Mouse (Mus musculus): ENCODE data around the gene Tns2. TPM values are rescaled to one million over a fixed set of nuclear protein-coding genes. Genes with fewer than 3 reads are reported as not detected.

Gene Tns2
- polyA plus RNA-seq, 1 experiment from 2014 or later: 32.5 TPM

- Histone ChIP-seq H3K4me1 (peaks cover 38% of the 10 kb centered on the region), H3K36me3 (peaks cover 99% of the 10 kb centered on the region), H3K4me3 (no peak overlapping the region), H3K9me3 (no peaks in the 10 kb centered on the region), H3K9ac (no peak overlapping the region), H3K27me3 (replicated peaks) (0 out of 2 replicates have a peak, but pooled peaks cover 1% of the 10 kb centered on the region), H3K27ac (replicated peaks) (no peak overlapping the region), H3K4me2 (no peak overlapping the region)
- ATAC-seq (ENCODE audit: extremely low read depth, insufficient number of reproducible peaks, low FRiP score, low TSS enrichment): no peak
- 76% methylated on average over 6 of the region's 6 CpGs for WGBS
These were observed 12.0 kb downstream of the Tns2 start for GRCm38 (mm10) chr15:102112181-102112580.

GRCm38 (mm10) chr15:102112827-102113226 lies 12.6 kb downstream of the Tns2 start:
- H3K4me3 ChIP-seq: no peak overlapping the region
- peaks cover 99% of the 10 kb centered on the region for H3K36me3 ChIP-seq
- H3K9ac ChIP-seq: no peak overlapping the region
- no peaks in the 10 kb centered on the region for H3K9me3 ChIP-seq
- peaks cover 33% of the 10 kb centered on the region for H3K4me1 ChIP-seq
- no peak overlapping the region for H3K4me2 ChIP-seq
- no peaks in the 10 kb centered on the region for H3K27me3 ChIP-seq (replicated peaks)
- no peak overlapping the region for H3K27ac ChIP-seq (replicated peaks)
- no peak for ATAC-seq (ENCODE audit: extremely low read depth, insufficient number of reproducible peaks, low FRiP score, low TSS enrichment)
- 71% methylated on average over 8 of the region's 8 CpGs for WGBS

- no peak for ATAC-seq (ENCODE audit: extremely low read depth, insufficient number of reproducible peaks, low FRiP score, low TSS enrichment)
- Histone ChIP-seq H3K4me2 (no peak overlapping the region), H3K27me3 (replicated peaks) (no peaks in the 10 kb centered on the region), H3K4me1 (peaks cover 28% of the 10 kb centered on the region), H3K4me3 (no peak overlapping the region), H3K36me3 (peaks cover 99% of the 10 kb centered on the region), H3K9me3 (no peaks in the 10 kb centered on the region), H3K27ac (replicated peaks) (no peak overlapping the region), H3K9ac (no peak overlapping the region)
- 78% methylated on average over 4 of the region's 4 CpGs for WGBS
These were observed 13.5 kb downstream of the Tns2 start for GRCm38 (mm10) chr15:102113674-102114073.

- H3K9ac ChIP-seq: no peak overlapping the region
- H3K36me3 ChIP-seq: peaks cover 100% of the 10 kb centered on the region
- 77% methylated on average over 7 of the region's 7 CpGs for WGBS
- H3K9me3 ChIP-seq: no peaks in the 10 kb centered on the region
- ATAC-seq (ENCODE audit: extremely low read depth, insufficient number of reproducible peaks, low FRiP score, low TSS enrichment): no peak
- H3K4me1 ChIP-seq: peaks cover 23% of the 10 kb centered on the region
- H3K27me3 ChIP-seq (replicated peaks): no peaks in the 10 kb centered on the region
- H3K4me3 ChIP-seq: no peak overlapping the region
- H3K27ac ChIP-seq (replicated peaks): no peak overlapping the region
- H3K4me2 ChIP-seq: no peak overlapping the region
These were observed 14.5 kb downstream of the Tns2 start for GRCm38 (mm10) chr15:102114651-102115260.

- H3K9ac ChIP-seq: no peak overlapping the region
- 68% methylated on average over 9 of the region's 9 CpGs for WGBS
- H3K27me3 ChIP-seq (replicated peaks): no peaks in the 10 kb centered on the region
- H3K36me3 ChIP-seq: peaks cover 98% of the 10 kb centered on the region
- ATAC-seq (ENCODE audit: extremely low read depth, insufficient number of reproducible peaks, low FRiP score, low TSS enrichment): no peak
- peaks cover 20% of the 10 kb centered on the region; the same call in 1 of the 2 replicates for H3K4me1 ChIP-seq
- H3K4me3 ChIP-seq: no peak overlapping the region
- H3K27ac ChIP-seq (replicated peaks): no peak overlapping the region
- no peak overlapping the region for H3K4me2 ChIP-seq
- H3K9me3 ChIP-seq: no peaks in the 10 kb centered on the region
These were observed 15.6 kb downstream of the Tns2 start for GRCm38 (mm10) chr15:102115731-102116231.

- peaks cover 98% of the 10 kb centered on the region for H3K36me3 ChIP-seq
These were observed 16.7 kb downstream of the Tns2 start for GRCm38 (mm10) chr15:102116753-102117415.

GRCm38 (mm10) chr15:102117461-102118443 lies 17.5 kb downstream of the Tns2 start:
- no peaks in the 10 kb centered on the region for H3K9me3 ChIP-seq
- 62% methylated on average over 19 of the region's 19 CpGs for WGBS
- no peaks in the 10 kb centered on the region for H3K27me3 ChIP-seq (replicated peaks)
- peak overlapping the region; percentile 10 for H3K27ac ChIP-seq (replicated peaks)
- peaks cover 97% of the 10 kb centered on the region for H3K36me3 ChIP-seq
- no peak overlapping the region for H3K4me3 ChIP-seq
- H3K9ac ChIP-seq: no peak overlapping the region; the same call in 1 of the 2 replicates
- no peak for ATAC-seq (ENCODE audit: extremely low read depth, insufficient number of reproducible peaks, low FRiP score, low TSS enrichment)
- H3K4me1 ChIP-seq: peaks cover 20% of the 10 kb centered on the region; the same call in 1 of the 2 replicates
- H3K4me2 ChIP-seq: no peak overlapping the region

More at GRCm38 (mm10) chr15:102116753-102117415, 16.7 kb downstream of the Tns2 start:
- Histone ChIP-seq H3K4me1 (peaks cover 20% of the 10 kb centered on the region; the same call in 1 of the 2 replicates), H3K4me2 (no peak overlapping the region), H3K9ac (0 out of 2 replicates have a peak overlapping the region, but pooled peaks have one; percentile 10), H3K27me3 (replicated peaks) (no peaks in the 10 kb centered on the region), H3K4me3 (no peak overlapping the region), H3K9me3 (no peaks in the 10 kb centered on the region), H3K27ac (replicated peaks) (peak overlapping the region; percentile 10)
- 71% methylated on average over 11 of the region's 11 CpGs for WGBS
- no peak for ATAC-seq (ENCODE audit: extremely low read depth, insufficient number of reproducible peaks, low FRiP score, low TSS enrichment)

- Histone ChIP-seq H3K4me3 (no peak overlapping the region), H3K9ac (no peak overlapping the region), H3K27ac (replicated peaks) (no peak overlapping the region), H3K36me3 (peaks cover 91% of the 10 kb centered on the region), H3K9me3 (no peaks in the 10 kb centered on the region), H3K4me2 (no peak overlapping the region), H3K4me1 (peaks cover 20% of the 10 kb centered on the region; the same call in 1 of the 2 replicates), H3K27me3 (replicated peaks) (no peaks in the 10 kb centered on the region)
- ATAC-seq (ENCODE audit: extremely low read depth, insufficient number of reproducible peaks, low FRiP score, low TSS enrichment): no peak
- WGBS: 87% methylated on average over 4 of the region's 4 CpGs
These were observed 18.4 kb downstream of the Tns2 start for GRCm38 (mm10) chr15:102118591-102118990.

- no peaks in the 10 kb centered on the region for H3K9me3 ChIP-seq
- no peak for ATAC-seq (ENCODE audit: extremely low read depth, insufficient number of reproducible peaks, low FRiP score, low TSS enrichment)
- no peak overlapping the region for H3K9ac ChIP-seq
- WGBS: 70% methylated on average over 8 of the region's 8 CpGs
- no peak overlapping the region for H3K4me3 ChIP-seq
- no peaks in the 10 kb centered on the region for H3K27me3 ChIP-seq (replicated peaks)
- H3K4me1 ChIP-seq: peaks cover 20% of the 10 kb centered on the region; the same call in 1 of the 2 replicates
- H3K27ac ChIP-seq (replicated peaks): no peak overlapping the region
- peaks cover 85% of the 10 kb centered on the region for H3K36me3 ChIP-seq
- no peak overlapping the region for H3K4me2 ChIP-seq
These were observed 19.1 kb downstream of the Tns2 start for GRCm38 (mm10) chr15:102119121-102119830.

- Histone ChIP-seq H3K4me1 (peaks cover 20% of the 10 kb centered on the region; the same call in 1 of the 2 replicates), H3K4me2 (no peak overlapping the region), H3K9ac (no peak overlapping the region), H3K4me3 (no peak overlapping the region), H3K36me3 (peaks cover 85% of the 10 kb centered on the region), H3K9me3 (no peaks in the 10 kb centered on the region), H3K27me3 (replicated peaks) (no peaks in the 10 kb centered on the region), H3K27ac (replicated peaks) (no peak overlapping the region)
- 76% methylated on average over 2 of the region's 2 CpGs for WGBS
- no peak for ATAC-seq (ENCODE audit: extremely low read depth, insufficient number of reproducible peaks, low FRiP score, low TSS enrichment)
These were observed 19.6 kb downstream of the Tns2 start for GRCm38 (mm10) chr15:102119831-102120170.

Data from heart, embryonic 13.5 days (tissue).